Mouse (Mus musculus) hindbrain, embryonic 15.5 days (tissue): ENCODE measurements around the gene Psmb3. TPM values are rescaled to one million over a fixed set of nuclear protein-coding genes. Genes with fewer than 3 reads are reported as not detected.

Source experiments
- ATAC-seq: fragments of 200-750 bp; cut with Nextera tagmentation; 2 replicates; pipeline ENCODE4 v1.8.0; 2017; ENCODE audit warnings: low read depth, moderate number of reproducible peaks, moderate TSS enrichment; ENCODE audit not compliant: low FRiP score
- H3K27ac ChIP-seq: fragments of 300-500 bp; sonication (generic); replicated peaks from 2 replicates; pipeline ENCODE4 v1.5.1; 2015; ENCODE audit warnings: mild to moderate bottlenecking, inconsistent platforms
- H3K27me3 ChIP-seq: fragments of 300-500 bp; sonication (generic); 2 replicates; pipeline ENCODE4 v1.6.1; 2015; ENCODE audit warnings: control low read depth, inconsistent platforms
- H3K36me3 ChIP-seq: fragments of 300-500 bp; sonication (generic); 2 replicates; pipeline ENCODE4 v1.6.1; 2015; ENCODE audit warnings: control low read depth, inconsistent platforms
- H3K4me1 ChIP-seq: fragments of 300-500 bp; sonication (generic); replicated peaks from 2 replicates; pipeline ENCODE4 v1.6.1; 2015; ENCODE audit warnings: control low read depth, inconsistent platforms
- H3K4me2 ChIP-seq: fragments of 300-500 bp; sonication (generic); 2 replicates; pipeline ENCODE4 v1.6.1; 2015; ENCODE audit warnings: moderate library complexity, mild to moderate bottlenecking, inconsistent platforms
- H3K4me3 ChIP-seq: fragments of 300-500 bp; sonication (generic); 2 replicates; pipeline ENCODE4 v1.5.1; 2015; ENCODE audit warnings: mild to moderate bottlenecking, inconsistent platforms
- H3K9ac ChIP-seq: fragments of 300-500 bp; sonication (generic); 2 replicates; pipeline ENCODE4 v1.6.1; 2015; ENCODE audit warnings: inconsistent platforms
- H3K9me3 ChIP-seq: fragments of 300-500 bp; sonication (generic); 2 replicates; pipeline ENCODE4 v1.6.1; 2016; ENCODE audit warnings: control low read depth, inconsistent platforms
- WGBS: fragments of 180-500 bp; shearing (Covaris S2); methylation state at CpG from one replicate; pipeline ENCODE4 v1.1.7; 2015; 5-methylcytosine and 5-hydroxymethylcytosine counted together
- polyA plus RNA-seq: library from polyadenylated mRNA; unstranded; fragments of >200 nt; fragmentation: Nextera tagmentation; extraction: Ambion mirVana; gene quantifications from 2 replicates; pipeline ENCODE4 v1.2.1, GENCODE M21; 2015

The Psmb3 gene
- polyA plus RNA-seq, 1 experiment from 2014 or later: 416 TPM

- peak; percentile 73 for ATAC-seq
- H3K36me3 ChIP-seq: peaks cover 28% of the 10 kb centered on the region
- 1% methylated on average over 43 of the region's 43 CpGs for WGBS
Measured at GRCm38 (mm10) chr11:97685613-97686321, 17.4 kb upstream of the Psmb3 start, which contains the start of gene Cisd3. Gene Cisd3 (plus strand): TSS chr11:97685826.

GRCm38 (mm10) chr11:97686322-97686908 lies 16.8 kb upstream of the Psmb3 start:
- H3K4me2 ChIP-seq: peak overlapping the region; percentile 93
- H3K4me3 ChIP-seq: peak overlapping the region; percentile 48
- no peaks in the 10 kb centered on the region for H3K9me3 ChIP-seq
- ATAC-seq: no peak
- H3K9ac ChIP-seq: 0 out of 2 replicates have a peak overlapping the region, but pooled peaks have one; percentile 63
- H3K27ac ChIP-seq: no peak overlapping the region
- 69% methylated on average over 11 of the region's 11 CpGs for WGBS
- no peaks in the 10 kb centered on the region for H3K27me3 ChIP-seq
- H3K36me3 ChIP-seq: peaks cover 31% of the 10 kb centered on the region
- peaks cover 19% of the 10 kb centered on the region for H3K4me1 ChIP-seq

More at GRCm38 (mm10) chr11:97685613-97686321, 17.4 kb upstream of the Psmb3 start, which contains the start of gene Cisd3:
- H3K27me3 ChIP-seq: no peaks in the 10 kb centered on the region
- H3K4me2 ChIP-seq: peak within 1 kb of the TSS; percentile 93
- H3K4me3 ChIP-seq: peak within 1 kb of the TSS; percentile 48
- no peaks in the 10 kb centered on the region for H3K9me3 ChIP-seq
- peak within 1 kb of the TSS; percentile 63 for H3K9ac ChIP-seq
- H3K4me1 ChIP-seq: peaks cover 19% of the 10 kb centered on the region
- peak within 1 kb of the TSS; percentile 70 for H3K27ac ChIP-seq

GRCm38 (mm10) chr11:97687061-97687460 lies 16.1 kb upstream of the Psmb3 start:
- Histone ChIP-seq H3K27me3 (no peaks in the 10 kb centered on the region), H3K36me3 (peaks cover 31% of the 10 kb centered on the region), H3K4me3 (no peak overlapping the region), H3K9ac (no peak overlapping the region), H3K27ac (no peak overlapping the region), H3K4me1 (peaks cover 19% of the 10 kb centered on the region), H3K9me3 (no peaks in the 10 kb centered on the region), H3K4me2 (no peak overlapping the region)
- 92% methylated on average over 3 of the region's 3 CpGs for whole genome bisulfite sequencing
- ATAC-seq: no peak

GRCm38 (mm10) chr11:97689861-97690260 lies 13.3 kb upstream of the Psmb3 start:
- Histone ChIP-seq H3K4me3 (no peak overlapping the region), H3K4me2 (no peak overlapping the region), H3K9ac (no peak overlapping the region), H3K27ac (no peak overlapping the region), H3K27me3 (no peaks in the 10 kb centered on the region), H3K9me3 (no peaks in the 10 kb centered on the region), H3K4me1 (peaks cover 34% of the 10 kb centered on the region), H3K36me3 (peaks cover 36% of the 10 kb centered on the region)
- no peak for ATAC-seq
- 26% methylated on average over 10 of the region's 10 CpGs for WGBS

GRCm38 (mm10) chr11:97694435-97694834 lies 8.8 kb upstream of the Psmb3 start:
- Histone ChIP-seq H3K4me3 (peak overlapping the region; percentile 91; the same call in 1 of the 2 replicates), H3K9ac (no peak overlapping the region), H3K9me3 (no peaks in the 10 kb centered on the region), H3K4me2 (peak overlapping the region; percentile 92), H3K27me3 (no peaks in the 10 kb centered on the region), H3K4me1 (peaks cover 50% of the 10 kb centered on the region), H3K36me3 (peaks cover 28% of the 10 kb centered on the region), H3K27ac (peak overlapping the region; percentile 80)
- ATAC-seq: no peak
- WGBS: 69% methylated on average over 4 of the region's 4 CpGs

GRCm38 (mm10) chr11:97694921-97695711 lies 8.1 kb upstream of the Psmb3 start:
- peak overlapping the region; percentile 80 for H3K27ac ChIP-seq
- 31% methylated on average over 17 of the region's 17 CpGs for WGBS

GRCm38 (mm10) chr11:97695712-97696401 lies 7.3 kb upstream of the Psmb3 start:
- Histone ChIP-seq H3K4me2 (peak overlapping the region; percentile 92), H3K27ac (peak overlapping the region; percentile 80), H3K4me1 (peaks cover 52% of the 10 kb centered on the region), H3K36me3 (peaks cover 19% of the 10 kb centered on the region), H3K9me3 (no peaks in the 10 kb centered on the region), H3K9ac (0 out of 2 replicates have a peak overlapping the region, but pooled peaks have one; percentile 29), H3K4me3 (peak overlapping the region; percentile 91), H3K27me3 (no peaks in the 10 kb centered on the region)
- 24% methylated on average over 9 of the region's 9 CpGs for WGBS
- ATAC-seq: no peak

More at GRCm38 (mm10) chr11:97694921-97695711, 8.1 kb upstream of the Psmb3 start:
- Histone ChIP-seq H3K27me3 (no peaks in the 10 kb centered on the region), H3K9ac (0 out of 2 replicates have a peak overlapping the region, but pooled peaks have one; percentile 29), H3K9me3 (no peaks in the 10 kb centered on the region), H3K36me3 (peaks cover 27% of the 10 kb centered on the region), H3K4me3 (peak overlapping the region; percentile 91), H3K4me1 (peaks cover 50% of the 10 kb centered on the region), H3K4me2 (peak overlapping the region; percentile 92)
- ATAC-seq: peak; percentile 36

GRCm38 (mm10) chr11:97696669-97697068 lies 6.5 kb upstream of the Psmb3 start:
- Histone ChIP-seq H3K27ac (no peak overlapping the region), H3K9ac (no peak overlapping the region), H3K36me3 (peaks cover 11% of the 10 kb centered on the region), H3K4me3 (peak overlapping the region; percentile 91), H3K4me1 (peaks cover 60% of the 10 kb centered on the region), H3K27me3 (no peaks in the 10 kb centered on the region), H3K4me2 (peak overlapping the region; percentile 92), H3K9me3 (no peaks in the 10 kb centered on the region)
- 68% methylated on average over 8 of the region's 8 CpGs for WGBS
- ATAC-seq: no peak

GRCm38 (mm10) chr11:97697199-97697890 lies 5.9 kb upstream of the Psmb3 start:
- Histone ChIP-seq H3K4me1 (peaks cover 66% of the 10 kb centered on the region), H3K27me3 (no peaks in the 10 kb centered on the region), H3K9me3 (no peaks in the 10 kb centered on the region), H3K27ac (peak overlapping the region; percentile 94), H3K4me2 (peak overlapping the region; percentile 92), H3K4me3 (peak overlapping the region; percentile 91), H3K9ac (peak overlapping the region; percentile 92), H3K36me3 (peaks cover 5% of the 10 kb centered on the region)
- 51% methylated on average over 11 of the region's 11 CpGs for WGBS
- no peak for ATAC-seq

- Histone ChIP-seq H3K27ac (peak overlapping the region; percentile 94), H3K4me1 (peaks cover 63% of the 10 kb centered on the region), H3K4me2 (peak overlapping the region; percentile 92), H3K27me3 (no peaks in the 10 kb centered on the region), H3K36me3 (no peaks in the 10 kb centered on the region), H3K4me3 (peak overlapping the region; percentile 91), H3K9ac (peak overlapping the region; percentile 92), H3K9me3 (no peaks in the 10 kb centered on the region)
- under 1% methylated on average over 14 of the region's 14 CpGs for WGBS
- ATAC-seq: no peak
Measured at GRCm38 (mm10) chr11:97697891-97698529, 5.2 kb upstream of the Psmb3 start.
